Mouse (Mus musculus): ENCODE results near the gene Cables2. TPM values are rescaled to one million over a fixed set of nuclear protein-coding genes. Genes with fewer than 3 reads are reported as not detected.
"Not testable (repeated sequence)": the region's sequence is repeated elsewhere in the genome, so short reads cannot be mapped to it uniquely, and the experiment has no call there.

The Cables2 gene
- total RNA-seq, 1 experiment from 2014 or later = 16.9 TPM

DNA sequence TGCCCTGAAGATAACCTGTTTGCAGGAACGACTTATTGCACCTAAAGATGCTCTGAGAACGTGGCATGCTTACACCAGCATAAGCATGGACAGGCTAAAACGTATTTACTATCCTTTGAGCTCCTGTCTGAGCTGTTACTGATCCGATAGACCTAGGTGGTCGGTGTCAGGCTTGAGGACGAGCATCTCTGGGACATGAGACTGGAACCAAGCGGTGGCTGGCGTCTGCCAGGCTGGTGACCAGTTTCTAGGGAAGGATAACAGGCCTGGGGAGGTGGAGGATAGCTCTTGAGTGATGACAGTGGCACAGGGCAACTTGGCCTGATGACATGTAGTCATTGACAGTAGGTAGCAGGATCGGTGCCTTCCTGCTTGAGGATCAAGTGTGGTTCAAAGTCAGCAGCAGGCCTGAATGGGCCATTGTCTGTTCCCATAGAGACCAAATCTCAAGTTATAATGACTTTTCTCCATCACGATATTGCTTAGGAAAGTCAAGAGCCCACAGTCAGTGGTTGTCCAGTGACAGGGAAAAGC, 14.3 kb downstream of the Cables2 start:
- not testable (repeated sequence) for ATAC-seq (replicated peaks; ENCODE audit: insufficient number of reproducible peaks, low FRiP score, low TSS enrichment, poor library complexity, severe bottlenecking)

DNA sequence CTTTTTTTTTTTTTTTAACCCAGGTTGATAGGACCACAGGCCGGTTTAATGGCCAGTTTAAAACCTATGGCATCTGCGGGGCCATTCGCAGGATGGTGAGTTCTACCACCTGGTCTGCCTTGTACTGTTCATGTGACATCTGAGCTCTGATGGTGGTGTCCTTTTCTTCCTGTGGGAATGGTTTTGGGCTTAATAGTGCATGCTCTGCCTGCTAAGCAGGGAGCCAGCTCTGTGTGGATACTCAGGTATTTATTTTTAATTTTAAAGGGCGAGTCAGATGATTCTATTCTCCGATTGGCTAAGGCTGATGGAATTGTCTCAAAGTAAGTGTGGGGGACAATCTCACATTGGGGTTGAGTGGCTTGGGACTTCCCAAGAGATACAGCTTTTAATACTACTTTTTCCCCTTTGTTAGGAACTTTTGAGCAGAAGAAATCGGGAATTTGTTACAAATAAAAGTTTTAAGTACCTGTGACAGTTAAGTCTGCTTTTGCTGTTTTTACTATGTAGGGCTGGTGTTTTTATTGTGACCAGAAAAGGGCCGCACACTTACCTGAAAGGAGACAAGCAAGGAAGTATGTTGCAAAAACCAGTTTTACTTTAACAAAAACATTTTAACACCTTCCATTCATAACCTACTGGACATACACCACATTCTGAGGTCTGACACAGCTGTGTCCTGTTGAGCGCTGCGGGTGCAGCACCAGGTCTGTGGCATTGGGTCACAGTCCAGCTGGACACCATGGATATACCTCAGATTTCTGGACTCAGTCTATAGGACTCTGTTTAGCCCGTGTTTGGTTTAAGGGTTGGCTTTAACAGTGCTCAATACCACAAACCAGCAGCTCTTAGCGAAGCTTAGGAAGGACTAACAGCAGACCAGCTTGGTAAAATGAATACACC, 15.1 kb downstream of the Cables2 start:
- no peak for ATAC-seq (replicated peaks; ENCODE audit: insufficient number of reproducible peaks, low FRiP score, low TSS enrichment, poor library complexity, severe bottlenecking)

DNA sequence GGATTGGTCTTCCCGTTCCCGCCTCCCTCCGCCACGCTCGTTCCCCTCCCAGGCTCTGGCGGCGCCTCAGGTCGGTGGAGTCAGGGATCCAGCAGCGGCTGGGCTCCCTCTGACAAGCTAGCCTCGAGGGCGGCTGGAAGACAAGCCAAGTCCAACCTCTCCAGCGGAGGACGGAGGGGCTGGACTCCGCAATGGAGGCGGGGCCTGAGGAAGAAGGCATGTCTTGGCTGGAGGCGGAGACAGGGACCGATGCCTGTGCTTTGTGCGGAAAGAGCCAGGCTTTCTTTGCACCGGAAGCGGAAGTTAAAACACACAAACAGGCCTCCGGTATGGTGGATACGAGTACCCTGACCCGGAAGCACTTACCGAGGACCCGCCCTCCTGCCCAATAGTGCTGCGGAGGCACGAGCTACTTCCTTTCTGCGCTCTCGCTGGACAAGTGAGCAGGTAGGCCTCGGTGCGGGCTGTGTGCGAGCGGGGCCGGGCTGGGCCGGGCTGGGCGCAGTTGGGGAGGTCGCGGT, 16.2 kb downstream of the Cables2 start, which contains the start of gene Rps21:
Gene Rps21 (plus strand): TSS at position 377 of the 521 bp plus-strand sequence.
- peak; percentile 95 for ATAC-seq (replicated peaks; ENCODE audit: insufficient number of reproducible peaks, low FRiP score, low TSS enrichment, poor library complexity, severe bottlenecking)

DNA sequence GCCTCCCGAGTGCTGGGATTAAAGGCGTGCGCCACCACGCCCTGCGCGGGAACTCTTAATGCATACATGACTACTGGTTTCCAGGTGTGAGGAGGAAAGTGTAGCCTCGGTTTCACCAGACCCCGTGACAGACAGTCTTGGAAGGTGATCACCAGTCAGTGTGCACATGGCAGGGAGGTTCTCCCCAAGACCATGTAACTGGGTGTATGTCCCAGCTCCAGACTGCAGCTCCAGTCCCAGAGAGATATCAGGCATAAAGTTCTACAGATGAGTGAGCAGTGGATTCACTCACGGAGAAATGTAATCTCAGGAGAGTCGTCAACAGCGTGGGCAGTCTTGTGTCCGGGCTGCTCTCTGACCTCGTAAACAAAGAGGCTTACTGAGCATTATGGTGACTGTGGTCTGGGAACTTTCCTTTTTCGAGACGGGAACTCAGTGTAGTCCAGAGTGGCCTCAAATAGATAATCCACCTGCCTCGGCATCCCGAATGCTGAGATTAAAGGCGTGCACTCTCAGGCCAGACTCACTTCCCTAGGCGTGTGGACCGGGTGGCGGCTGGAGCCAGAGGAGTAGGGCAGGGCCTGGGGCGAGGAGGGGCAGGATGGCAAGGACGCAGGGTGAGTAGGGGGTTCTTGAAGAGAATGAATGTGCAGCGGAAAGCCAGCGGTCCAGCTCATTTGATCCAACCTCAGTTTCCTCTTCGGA, 16.8 kb downstream of the Cables2 start:
- ATAC-seq (replicated peaks; ENCODE audit: insufficient number of reproducible peaks, low FRiP score, low TSS enrichment, poor library complexity, severe bottlenecking) = peak; percentile 19

DNA sequence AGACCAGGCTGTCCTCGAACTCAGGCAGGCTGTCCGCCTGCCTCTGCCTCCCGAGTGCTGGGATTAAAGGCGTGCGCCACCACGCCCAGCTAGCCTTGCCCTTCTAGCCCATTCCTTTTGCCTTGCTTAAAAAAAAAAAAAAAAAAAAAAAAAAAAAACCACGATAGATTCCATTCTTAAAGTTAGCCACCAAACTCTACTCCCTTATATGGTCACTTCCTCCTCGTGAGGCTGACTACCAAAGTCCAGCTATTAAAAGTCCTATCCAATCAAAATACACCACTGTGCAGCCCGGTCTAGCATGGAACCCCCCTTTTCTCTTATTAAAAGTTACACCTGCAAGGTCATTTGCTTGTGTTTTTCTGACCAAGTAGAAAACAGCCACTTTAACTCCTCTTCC, 17.6 kb downstream of the Cables2 start:
- ATAC-seq (replicated peaks; ENCODE audit: insufficient number of reproducible peaks, low FRiP score, low TSS enrichment, poor library complexity, severe bottlenecking) = no peak

DNA sequence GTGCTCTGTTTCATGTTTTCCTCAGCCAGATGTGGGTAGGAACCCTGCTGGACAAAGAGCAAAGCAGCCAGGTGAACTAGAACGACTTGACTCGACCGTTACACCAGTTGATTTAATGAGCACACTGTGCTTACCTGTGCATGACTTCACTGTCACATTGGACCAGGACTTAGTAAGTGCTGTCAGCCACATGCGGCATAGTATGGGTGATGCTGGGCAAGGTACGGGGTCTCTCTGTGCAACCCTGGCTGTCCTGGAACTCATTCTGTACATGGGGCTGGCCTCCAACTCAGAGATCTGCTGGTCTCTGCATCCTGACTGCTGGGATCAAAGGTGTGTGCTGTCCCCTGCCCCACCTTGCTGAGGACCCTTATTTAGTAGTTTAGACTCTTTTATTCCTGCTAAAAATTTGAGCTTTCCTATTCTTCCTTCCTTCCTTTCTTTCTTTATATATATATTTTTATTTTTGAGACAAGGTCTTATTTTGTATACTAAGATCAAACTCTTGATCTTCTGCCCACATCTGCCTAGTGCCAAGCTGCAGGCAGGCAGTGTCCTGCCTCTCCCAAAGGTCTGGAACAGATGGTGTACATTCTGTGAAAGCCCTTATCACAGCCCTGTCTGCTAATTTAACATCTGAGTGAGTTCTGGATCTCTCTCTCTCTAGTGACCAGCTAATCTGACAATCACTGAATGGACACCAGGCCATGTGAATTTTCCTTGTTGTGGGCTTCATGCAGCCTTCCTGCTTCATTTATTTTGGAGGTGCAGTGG, 18.7 kb downstream of the Cables2 start:
- no peak for ATAC-seq (replicated peaks; ENCODE audit: insufficient number of reproducible peaks, low FRiP score, low TSS enrichment, poor library complexity, severe bottlenecking)

DNA sequence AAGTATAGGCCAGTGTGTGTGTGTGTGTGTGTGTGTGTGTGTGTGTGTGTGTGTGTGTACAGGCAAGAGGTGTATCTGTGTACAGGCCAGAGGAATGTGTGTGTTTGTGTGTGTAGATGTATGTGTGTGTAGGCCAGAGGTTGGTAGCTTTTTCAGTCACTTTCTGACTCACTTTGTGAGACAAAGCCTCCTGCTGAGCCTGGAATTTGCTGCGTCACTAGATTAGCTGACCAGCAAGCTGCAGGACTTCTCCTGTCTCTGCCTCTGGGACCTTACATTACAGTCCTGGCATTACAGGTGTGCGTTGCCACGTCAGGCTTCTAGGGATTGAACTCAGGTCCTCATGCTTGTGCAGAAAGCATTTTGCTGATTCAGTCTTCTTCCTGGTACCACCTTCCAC, 21.5 kb downstream of the Cables2 start:
- ATAC-seq (replicated peaks; ENCODE audit: insufficient number of reproducible peaks, low FRiP score, low TSS enrichment, poor library complexity, severe bottlenecking) = no peak

DNA sequence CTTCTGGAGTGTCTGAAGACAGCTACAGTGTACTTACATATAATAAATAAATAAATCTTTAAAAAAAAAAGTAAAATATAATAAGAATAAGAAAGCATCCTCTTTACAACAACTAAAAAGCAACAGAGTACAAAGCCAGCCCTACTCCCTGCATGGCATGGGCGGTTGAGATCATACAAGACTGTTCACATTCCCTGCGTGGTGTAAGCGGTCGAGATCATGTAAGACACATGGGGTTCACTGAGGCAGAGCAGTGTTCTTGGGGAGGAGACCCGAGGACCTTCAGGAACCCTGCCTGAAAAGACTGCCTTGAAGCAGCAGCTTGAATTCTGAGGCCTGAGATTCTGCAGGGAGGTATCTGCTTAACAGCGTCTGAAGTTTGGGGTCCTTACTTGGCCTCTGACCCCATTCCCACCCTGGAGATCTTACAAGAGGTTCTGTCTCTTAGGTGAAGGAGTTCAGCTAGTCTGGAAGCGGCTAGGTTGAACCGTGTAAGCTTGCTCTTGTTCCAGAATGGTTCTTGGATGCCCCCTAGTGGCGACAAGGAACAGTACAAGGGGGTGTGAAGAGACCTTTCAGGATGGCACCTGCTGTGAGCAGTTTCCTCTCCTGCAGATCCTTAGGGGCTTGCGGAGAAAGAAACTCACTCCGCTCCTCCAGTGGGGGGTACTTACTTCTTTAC, 22.2 kb downstream of the Cables2 start:
- peak; percentile 72 for ATAC-seq (replicated peaks; ENCODE audit: insufficient number of reproducible peaks, low FRiP score, low TSS enrichment, poor library complexity, severe bottlenecking)

DNA sequence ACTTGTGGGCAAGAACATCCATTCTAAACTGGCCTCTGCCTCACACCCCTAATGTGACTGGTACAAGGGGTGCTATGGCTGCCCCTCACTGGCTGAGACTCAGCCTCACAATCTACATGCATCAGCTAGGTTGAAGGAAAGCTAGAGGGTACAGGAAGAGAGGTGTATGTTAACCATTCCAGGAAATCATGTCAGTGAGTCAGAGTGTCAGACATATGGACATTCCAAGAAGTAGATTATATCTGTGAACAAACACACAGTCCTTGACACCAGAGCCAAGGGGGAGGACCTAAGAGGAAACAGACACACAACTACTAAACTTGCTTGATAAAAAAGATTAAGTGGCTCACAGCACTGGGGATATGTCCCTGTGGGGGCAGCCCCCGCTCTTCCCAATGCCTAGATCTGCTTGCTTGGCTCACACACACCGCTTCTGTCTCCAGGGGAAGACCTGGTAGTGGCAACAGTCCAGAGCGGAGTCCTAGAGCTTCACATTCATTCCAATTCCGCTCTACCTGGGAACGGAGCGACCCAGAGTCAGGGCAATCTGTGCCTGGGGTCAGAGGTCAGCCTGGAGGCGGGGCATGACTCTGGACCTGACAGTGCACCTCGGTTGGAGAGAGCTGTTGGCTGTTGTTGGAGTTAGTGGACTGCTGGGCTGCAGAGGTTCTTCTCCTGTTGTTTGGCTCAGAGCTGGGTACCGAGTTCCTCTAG, 24.2 kb downstream of the Cables2 start:
- ATAC-seq (replicated peaks; ENCODE audit: insufficient number of reproducible peaks, low FRiP score, low TSS enrichment, poor library complexity, severe bottlenecking) = no peak

DNA sequence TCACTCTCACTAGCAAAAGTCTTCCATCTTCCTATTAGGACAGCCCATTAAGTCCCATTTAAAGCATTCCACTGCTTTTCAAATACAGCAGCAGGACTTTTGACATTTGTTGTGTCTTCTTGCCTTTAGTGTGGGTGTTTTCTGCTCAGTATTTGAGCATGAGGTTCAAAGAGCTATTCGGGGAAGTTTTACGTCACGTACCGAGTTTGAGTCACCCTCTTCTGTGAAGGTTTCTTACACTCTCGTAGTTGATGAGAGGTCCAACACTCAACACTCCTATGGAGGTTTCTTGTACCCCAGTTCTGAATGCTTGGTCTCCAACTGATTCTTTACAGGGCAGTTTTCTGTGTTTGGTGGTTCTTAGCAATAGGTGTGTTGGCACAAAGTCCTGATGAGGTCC, 25.4 kb downstream of the Cables2 start:
- ATAC-seq (replicated peaks; ENCODE audit: insufficient number of reproducible peaks, low FRiP score, low TSS enrichment, poor library complexity, severe bottlenecking) = no peak

DNA sequence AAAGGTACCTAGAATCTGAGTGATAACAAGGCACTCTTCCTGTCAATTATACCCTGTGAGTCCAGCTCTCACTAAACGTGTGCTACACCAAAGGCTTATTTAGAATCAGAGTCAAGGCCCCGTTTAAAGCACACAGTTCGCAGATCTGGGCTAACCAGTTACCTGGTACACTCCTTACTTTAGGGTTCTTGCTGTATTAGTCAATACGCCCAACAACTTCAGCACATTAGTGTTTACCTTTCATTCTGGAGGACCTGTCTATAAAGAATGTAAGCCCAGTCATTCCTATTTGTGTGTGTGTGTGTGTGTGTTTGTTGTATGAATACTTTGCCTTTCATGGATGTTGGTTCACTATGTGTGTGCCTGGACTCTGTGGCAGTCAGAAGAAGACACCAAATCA, 30.2 kb downstream of the Cables2 start:
- no peak for ATAC-seq (replicated peaks; ENCODE audit: insufficient number of reproducible peaks, low FRiP score, low TSS enrichment, poor library complexity, severe bottlenecking)

DNA sequence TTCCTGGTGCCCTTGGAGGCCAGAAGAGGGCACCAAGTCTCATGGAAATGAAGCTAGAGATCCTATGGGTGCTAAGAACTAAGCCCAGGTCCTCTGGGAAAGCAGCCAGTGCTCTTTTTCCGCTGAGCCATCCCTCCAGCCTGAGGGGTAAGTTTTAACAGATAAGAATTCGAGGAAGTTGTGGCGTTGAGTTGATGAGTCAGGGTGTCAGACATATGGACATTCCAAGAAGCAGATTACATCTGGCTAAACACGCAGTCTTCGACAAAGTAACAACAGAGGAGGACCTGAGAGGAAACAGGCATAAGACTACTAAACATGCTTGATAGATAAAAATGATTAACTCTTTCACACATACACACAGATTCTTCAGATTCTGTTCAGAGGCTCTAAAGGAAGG, 34.7 kb downstream of the Cables2 start:
- no peak for ATAC-seq (replicated peaks; ENCODE audit: insufficient number of reproducible peaks, low FRiP score, low TSS enrichment, poor library complexity, severe bottlenecking)

DNA sequence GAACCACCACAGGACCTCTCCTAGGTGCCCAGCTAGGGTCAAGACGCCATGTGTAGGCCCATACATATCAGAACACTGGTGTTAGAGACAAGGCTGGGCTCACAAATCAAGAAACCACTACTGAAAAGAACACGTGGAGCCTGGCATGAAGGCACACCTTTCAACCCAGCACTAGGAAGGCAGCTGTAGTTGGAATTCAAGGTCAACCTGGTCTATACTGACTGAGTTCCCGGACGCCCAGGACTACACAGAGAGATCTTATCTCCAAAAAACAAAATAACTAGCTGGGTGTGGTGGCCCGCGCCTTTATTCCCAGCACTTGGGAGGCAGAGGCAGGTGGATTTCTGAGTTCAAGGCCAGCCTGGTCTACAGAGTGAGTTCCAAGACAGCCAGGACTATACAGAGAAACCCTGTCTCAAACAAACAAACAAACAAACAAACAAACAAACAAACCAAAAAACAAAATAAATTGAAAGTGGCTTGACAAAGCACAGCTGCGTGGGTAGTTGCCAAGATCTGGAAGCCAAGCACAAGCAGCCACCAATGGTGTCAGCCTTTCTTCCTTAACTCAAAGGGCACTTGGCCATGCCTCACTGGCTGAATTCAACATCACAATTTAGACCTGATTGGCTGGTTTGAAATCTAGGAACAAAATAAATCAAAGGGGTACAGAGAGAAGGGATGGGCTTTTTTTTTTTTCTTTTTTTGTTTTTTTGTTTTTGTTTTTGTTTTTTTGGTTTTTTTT, 35.5 kb downstream of the Cables2 start:
- no peak for ATAC-seq (replicated peaks; ENCODE audit: insufficient number of reproducible peaks, low FRiP score, low TSS enrichment, poor library complexity, severe bottlenecking)

DNA sequence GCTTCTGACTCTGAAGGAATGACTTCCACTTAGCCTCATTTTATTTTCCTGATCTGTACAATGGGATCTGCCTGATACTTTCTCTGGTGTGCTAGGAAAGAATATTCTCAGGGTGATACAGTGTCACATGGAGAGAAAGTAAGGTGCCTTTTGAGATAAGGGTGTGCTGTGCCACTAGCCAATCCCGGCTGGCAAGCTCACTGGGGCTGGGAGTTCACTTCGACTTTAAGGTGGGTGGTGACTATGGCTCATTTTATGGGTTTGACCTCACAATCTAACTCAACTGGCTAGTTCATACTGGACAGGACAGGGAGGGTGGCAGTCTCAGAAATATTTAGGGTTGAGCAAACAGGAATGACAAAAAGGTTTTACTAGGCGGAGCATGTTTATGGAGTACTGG, 36.4 kb downstream of the Cables2 start:
- ATAC-seq (replicated peaks; ENCODE audit: insufficient number of reproducible peaks, low FRiP score, low TSS enrichment, poor library complexity, severe bottlenecking) = no peak

DNA sequence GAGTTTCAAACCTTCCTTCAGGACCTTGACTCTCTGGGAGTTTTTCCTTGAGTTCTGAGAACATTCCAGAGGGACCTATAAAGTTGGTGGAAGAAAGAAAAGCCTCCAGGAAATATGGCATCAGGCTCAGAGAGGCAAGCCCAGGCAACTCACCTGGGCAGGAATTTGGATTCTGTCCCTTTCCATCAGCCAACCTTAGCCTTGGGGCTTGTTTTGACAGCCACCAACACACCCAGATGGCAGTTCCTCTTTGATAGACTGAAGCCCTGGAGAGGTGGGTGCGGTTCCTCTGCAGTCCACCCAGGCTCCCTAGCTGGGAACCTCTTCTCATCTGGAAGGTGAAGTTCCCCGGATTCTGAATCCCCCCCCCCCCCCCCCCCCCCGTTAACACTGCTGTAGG, 36.8 kb downstream of the Cables2 start:
- ATAC-seq (replicated peaks; ENCODE audit: insufficient number of reproducible peaks, low FRiP score, low TSS enrichment, poor library complexity, severe bottlenecking) = no peak

DNA sequence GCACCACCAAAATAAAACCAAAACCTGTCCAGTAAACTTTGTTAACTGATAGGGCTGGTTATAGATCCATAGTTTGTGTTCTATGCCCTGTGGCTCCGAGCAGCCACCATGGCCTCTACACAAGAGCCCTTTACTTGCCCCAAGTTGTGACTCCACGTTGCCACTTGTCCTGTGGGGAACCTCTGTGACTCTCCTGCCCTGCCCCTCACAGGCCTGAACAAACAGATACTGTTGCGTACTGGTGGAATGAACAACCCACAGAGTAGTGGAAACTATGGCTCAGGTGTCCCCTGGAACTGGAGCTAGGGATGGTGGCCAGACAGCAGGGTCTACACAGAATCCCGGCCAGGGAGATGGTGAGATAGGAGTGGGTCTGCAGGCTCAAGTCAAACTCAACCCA, 37.5 kb downstream of the Cables2 start:
- ATAC-seq (replicated peaks; ENCODE audit: insufficient number of reproducible peaks, low FRiP score, low TSS enrichment, poor library complexity, severe bottlenecking) = no peak

DNA sequence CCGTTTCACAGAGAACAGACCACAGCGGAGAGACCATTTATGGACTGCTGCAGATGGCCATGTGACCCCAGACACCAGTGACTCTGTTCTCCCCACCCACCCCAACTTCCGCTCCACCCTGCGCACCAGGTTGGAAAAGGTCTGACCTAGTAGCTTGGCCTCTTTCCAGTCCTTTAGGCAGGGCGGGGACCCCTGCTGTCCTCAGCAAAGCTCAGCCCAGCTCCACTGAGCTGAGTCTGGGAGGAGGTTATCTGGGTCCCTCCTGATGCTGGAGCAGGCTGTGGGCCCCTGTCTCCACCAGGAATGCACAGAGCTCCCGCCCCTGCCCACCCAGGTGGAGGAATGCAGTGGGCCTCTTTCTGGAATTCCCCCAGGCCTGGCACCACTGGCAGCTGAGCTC, 38.3 kb downstream of the Cables2 start:
- no peak for ATAC-seq (replicated peaks; ENCODE audit: insufficient number of reproducible peaks, low FRiP score, low TSS enrichment, poor library complexity, severe bottlenecking)
